Mouse (Mus musculus) megakaryocyte, embryonic 14.5 days (primary cell): Measurements from ENCODE around the gene Zbtb9.

Experiments
- FLI1 ChIP-seq: IDR thresholded peaks from 2 replicates; pipeline ENCODE4 v1.6.1; 2012; ENCODE audit warnings: low read length, inconsistent platforms, mixed read lengths
- GATA1 ChIP-seq: IDR thresholded peaks from 3 replicates; pipeline ENCODE4 v1.6.1; 2012; ENCODE audit warnings: mixed read lengths, low read length, inconsistent platforms, borderline replicate concordance

GRCm38 (mm10) chr17:27018555-27019196, 45.7 kb downstream of the Zbtb9 start:
- TF ChIP-seq GATA1 (no peak), FLI1 (no peak)
